Mouse (Mus musculus) kidney, adult 11 months (tissue): ENCODE data around the gene Gm853.
A peak's percentile ranks its signal among the peaks of the same experiment; 100 is the strongest.

Source experiments
- DNase-seq: peaks from one replicate; pipeline ENCODE4 v3.0.0; 2022

The Gm853 gene

DNA sequence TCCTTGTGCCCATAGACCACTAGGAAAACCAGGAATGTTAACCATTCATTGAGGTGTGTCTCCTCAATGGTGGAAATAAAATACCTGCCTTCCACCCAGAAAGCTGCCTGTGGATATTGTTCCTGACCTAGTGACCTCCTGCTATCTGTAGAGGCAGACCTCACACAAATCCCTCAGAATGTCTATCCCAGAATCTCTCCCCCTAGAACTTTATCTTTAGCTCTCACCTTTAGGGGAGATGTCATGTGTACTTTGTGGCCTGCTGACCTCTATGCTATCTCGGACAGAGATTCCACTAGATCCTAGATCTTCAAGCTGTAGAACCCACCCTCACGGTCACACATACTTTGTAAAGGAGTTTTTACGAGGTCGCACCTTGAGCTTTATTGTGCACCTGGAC is 9.0 kb downstream of the Gm853 start:
- DNase-seq = no peak

DNA sequence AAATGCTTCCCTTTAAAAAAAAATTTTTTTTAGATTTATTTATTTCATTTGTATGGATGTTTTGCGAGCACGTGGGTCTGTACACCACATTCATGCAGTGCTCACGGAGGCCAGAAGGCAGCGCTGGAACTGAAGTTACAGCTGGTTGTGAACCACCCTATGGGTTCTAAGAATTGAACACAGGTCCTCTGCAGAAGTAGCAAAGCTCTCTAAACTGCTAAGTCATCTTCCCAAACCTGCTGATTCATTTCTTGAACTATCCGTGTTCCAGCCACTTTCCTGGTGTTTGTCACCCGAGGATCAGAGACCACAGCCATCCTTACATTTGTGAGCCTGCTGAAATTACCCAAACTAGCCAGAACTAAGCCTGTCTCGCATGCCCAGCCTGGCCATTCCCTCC is 9.8 kb downstream of the Gm853 start:
- no peak for DNase-seq

DNA sequence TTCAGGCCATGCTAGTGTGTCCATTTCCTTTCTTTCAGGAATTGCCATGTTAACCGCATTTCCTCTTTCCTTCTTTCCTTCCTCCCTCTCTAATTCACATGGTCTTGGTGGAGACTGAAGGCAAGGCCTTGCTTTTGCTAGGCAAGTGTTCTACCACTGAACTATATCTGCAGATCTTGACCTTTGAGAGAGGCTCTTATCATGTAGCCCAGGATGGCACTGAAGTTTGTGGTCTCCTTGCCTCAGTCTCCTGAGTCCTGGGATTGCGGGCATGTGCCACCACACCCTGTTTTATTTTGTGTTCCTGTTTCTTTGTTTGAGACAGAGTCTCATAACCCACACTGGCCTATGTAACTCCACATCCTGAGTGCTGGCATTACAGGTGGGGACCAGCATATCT is 10.3 kb downstream of the Gm853 start:
- no peak for DNase-seq

DNA sequence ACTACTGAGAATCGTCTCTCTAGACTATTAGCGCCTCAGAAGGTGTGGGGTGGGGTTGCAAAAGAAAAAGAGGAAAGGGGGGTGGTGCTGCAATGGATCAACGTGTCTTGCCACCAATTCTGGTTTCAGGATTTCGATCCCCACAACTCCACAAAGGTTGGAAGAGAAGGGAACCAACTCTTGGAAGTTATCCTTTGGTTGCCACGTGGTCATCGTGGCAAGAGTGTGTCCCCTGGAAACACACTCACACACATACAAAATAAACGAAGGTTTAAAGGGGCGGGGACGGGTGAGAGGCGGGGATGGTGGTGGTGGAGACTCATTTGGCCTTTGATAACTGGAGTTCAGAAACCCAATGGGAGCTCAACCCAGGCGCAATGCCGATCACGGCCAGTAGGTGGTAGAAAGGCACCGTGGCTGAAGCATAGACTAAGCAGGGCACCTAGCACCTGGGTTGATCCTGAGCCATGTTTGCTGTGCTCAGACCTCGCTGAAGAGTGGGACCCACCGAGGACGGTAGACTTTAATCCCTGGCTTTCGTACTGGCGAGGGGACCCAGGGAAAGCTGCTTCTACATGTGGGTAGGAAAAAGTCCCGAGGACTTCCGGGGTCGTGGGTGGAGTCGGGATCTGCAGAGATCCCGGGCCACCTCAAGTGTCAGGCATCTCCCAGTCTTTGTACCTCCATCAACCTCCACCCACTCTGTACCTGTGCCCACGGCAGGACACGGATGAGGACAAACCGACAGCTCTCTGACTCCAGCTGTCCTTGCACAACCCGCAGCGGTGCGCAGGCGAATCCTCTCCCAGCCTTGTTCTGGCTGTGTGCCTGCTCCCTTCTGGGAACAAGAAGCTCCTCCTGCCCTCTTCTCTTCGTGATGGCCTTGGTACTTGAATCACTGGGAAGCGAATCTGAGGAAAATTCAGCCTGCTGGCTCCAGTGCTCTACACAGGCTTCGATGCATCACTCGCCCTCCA is 23.2 kb downstream of the Gm853 start:
- peak; percentile 79 for DNase-seq

DNA sequence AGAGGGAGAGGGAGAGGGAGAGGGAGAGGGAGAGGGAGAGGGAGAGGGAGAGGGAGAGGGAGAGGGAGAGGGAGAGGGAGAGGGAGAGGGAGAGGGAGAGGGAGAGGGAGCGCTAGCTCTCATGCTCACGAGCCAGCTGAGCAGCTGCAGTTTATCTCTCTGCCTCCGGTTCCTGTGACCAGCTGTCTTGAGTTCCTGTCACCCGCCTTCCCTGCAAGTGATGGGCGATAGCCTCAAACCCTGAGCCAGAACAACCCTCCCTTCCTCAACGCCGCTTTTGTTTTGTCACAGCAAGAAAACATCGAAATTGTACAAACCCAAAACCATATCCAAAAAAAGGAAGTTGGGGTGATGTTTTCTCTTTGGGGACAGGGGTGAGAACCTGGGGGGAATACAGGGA is 25.7 kb downstream of the Gm853 start:
- no peak for DNase-seq

DNA sequence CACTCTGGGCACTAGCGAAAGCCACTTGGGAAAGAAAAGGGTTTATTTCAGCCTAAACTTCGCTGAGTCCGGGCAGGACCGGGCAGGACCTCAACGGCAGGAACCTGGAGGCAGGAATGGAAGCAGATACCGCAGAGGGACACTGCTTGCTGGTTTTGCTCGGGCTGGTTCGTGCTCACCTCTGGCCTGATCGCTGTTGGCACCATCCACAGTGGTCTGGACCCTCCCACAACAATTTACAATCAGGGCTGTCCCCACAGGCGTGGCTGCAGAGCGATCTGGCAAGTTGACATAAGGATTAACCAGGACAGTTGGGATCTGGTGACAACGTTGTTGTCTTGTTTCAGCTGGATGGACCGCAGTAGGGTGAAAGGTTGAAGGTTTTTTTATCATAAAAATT is 26.3 kb downstream of the Gm853 start:
- no peak for DNase-seq

DNA sequence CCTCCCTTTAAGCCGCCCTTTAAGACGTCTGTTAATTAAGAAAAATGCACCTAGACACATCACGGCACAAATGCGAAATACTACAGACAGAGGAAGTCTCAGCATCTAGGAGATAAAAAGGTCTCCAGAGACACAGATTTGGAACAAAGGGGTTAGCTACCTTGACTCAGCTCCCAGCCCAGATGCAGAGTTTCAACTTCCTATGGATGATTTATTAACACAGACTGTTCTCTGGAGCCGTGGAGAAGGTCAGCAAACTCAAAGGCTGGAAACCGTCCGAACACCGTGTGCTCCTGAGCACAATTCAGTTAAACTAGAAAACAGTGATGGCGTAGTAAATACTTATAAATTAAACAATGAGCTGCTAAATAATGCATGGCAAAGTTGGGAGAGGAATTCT is 29.9 kb downstream of the Gm853 start:
- DNase-seq = peak; percentile 24

DNA sequence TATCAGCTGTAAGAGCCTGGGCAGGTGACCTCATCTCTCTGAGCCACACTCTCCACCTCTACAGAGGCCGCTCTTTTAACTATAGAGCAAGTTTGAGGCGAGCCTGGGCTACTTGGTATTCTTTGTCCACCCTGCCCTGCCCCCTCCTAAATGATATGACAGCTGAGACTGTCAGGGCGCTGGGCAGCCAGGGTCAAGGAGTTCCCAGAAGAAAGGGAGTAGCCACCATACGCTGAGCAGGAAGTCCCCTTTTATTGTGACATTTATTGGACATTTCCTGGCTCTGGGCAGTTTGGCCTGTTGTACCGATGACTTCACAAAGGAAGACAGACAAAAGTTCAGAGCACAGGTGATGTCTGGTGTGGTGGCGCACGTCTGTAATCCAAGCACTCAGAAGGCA is 32.6 kb downstream of the Gm853 start:
- DNase-seq = no peak

DNA sequence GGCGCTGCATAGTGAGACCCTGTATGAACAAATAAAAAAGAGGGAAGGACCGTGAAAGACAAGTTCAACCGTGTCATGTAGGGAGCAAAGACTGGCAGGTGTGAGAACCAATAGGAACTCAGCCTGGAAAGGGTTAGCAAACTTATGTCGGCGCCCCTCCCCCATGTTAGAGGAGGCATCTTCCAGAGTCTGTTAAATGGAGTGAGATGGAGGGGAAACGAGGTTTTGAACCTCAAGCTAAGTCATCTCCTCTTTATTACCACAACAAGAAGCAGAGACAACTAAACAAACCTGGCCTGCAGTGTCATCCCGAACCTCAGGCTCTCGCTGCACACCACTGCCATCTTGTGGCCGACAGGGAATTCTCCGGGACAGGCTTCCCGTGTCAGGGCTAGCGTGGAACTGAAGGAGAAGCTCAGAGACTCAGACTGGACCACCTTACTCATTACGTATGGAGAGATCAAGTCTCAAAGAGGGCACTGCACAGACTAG is 33.3 kb downstream of the Gm853 start:
- peak; percentile 65 for DNase-seq

DNA sequence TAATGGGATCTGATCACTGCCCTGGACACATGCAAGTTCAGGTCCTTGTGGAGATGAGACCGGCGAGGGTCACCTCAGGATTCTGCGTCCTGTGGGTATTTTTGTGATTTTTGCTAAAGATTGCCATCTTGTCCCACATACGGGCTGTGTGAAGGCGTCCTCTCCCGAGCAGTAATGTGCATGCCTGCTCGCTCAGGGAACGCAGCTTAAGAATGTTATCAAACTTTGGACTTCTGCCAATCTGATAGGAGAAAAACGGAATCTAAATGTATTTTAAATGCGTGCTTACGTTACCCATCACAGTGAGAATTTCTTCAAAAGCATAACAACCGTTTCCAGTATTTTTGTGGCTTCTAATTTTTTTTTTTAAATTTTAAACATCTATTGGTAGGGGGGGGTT is 35.3 kb downstream of the Gm853 start:
- DNase-seq = no peak

DNA sequence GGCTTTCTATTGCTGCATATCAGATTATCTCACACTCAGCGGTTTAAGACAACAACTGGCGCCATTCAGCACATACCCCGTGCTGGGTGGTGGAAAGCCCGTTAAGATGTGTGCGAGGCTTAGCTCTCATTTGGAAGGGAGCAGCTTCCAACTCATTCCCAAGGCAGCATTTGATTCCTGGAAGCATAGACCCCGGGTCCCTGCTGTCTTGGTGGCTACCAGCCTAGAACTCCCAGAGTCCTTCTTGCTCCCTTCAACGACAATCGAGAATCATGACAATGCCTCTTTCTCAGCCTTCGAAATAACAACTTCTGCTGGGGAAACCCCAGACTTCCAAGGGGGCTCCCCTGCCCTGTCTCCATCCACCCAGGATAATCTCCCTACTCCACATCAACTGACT is 35.8 kb downstream of the Gm853 start:
- no peak for DNase-seq

DNA sequence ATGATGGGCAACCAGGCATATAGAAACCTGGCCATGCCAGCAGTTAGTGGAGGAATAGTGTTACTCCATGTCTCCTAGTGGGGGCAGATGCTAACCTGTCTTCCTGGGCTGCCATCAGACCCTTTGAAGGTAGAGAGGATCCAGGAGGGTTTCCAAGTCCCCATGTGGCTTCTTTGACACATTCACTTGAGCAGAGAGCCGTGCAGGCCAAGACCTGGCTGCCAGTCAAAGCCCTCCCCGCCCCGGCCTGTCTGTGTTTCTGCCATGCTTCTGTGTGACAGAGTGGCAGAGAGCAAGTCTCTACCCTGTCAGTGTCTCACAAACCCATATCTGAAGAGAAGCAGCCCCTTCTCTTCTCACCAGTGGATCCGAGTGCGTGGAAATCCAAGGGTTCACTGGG is 38.3 kb downstream of the Gm853 start:
- no peak for DNase-seq

DNA sequence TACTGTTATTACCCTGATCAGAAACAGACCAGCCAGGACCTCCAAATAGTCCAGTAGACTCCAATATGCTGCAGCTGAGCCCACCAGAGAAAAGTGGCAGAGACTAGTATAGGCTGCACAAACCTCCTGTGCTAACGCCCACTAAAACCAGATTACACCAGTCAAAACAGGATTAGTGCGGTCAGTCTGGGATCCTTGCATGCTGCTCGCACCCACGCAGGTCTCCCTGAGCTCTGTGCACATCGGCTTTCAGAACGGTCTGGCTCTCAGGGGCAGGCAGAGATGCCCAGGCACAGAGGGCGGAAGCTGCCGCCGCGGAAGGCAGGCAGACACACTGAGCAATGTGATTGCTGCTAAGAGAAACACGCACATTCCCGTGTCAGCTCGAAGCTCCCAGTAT is 39.2 kb downstream of the Gm853 start:
- peak; percentile 4 for DNase-seq

DNA sequence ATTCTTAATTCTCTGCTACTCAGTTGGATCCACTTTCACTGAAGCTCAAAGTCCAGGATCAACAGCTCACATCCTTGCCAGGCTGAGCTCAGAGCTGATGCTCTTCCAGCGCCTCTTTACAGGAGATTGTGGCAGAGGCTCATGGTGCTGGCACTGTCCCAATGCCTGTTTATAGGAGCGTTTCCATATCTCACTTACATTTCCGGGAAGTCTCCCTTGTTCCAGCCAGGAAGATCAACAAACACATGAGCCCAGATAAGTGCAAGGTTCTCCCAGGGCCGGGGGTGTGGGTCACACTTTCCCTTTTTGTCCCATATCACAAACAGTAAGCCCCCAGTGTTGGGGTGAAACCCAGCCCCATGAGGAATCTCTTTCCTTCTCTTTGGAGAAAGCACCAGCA is 40.3 kb downstream of the Gm853 start:
- DNase-seq = peak; percentile 29

DNA sequence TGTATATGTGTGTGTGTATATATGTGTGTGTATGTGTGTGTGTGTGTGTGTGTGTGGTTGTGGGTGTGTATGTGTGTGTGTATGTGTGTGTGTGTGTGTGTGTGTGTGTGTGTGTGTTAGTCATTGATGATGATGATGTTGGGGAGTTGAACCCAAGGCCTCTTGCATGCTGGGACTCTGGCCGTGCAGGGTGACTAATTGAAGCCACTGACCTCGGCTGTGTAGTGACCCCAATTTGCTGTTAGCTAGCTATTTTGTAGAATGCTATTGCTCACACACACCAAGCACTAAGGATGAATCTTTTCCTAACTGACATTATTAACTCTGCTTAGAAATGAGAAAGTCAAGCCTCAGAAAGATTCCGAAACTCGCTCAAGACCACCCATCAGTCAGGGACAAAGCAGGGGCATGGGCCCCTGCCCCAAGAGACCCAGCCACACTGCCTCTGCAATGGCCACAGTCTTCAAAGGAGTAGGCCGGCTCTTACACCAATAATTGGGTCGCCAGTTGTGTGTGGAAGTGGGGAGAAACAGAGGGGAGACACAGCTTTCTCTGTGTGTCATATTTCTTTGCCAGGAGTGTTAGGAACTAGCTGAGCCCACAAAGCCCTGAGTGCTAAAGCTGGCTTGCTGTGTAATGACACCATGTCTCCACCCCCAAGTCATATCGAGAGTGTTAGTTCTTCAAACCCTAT is 41.1 kb downstream of the Gm853 start:
- peak; percentile 1 for DNase-seq

DNA sequence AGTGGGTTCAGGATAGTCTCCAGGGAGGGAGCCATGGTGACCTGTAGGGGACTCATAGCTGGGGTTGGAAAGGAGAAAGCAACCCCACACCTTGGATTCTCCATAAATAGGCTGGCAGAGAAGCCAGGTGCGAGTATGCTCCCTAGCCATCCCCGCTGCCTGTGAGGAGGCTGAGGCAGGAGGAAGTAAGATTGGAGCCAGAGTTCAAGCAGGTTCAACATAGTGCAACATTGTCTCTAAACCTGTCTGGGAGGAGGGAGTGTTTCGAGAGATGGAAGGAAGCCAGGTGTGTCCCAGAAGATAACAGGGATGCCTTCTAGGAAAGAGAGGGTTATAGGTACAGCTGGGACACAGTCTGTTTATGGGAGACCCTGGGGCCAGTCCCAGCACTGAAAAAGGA is 42.3 kb downstream of the Gm853 start:
- DNase-seq = peak; percentile 1

DNA sequence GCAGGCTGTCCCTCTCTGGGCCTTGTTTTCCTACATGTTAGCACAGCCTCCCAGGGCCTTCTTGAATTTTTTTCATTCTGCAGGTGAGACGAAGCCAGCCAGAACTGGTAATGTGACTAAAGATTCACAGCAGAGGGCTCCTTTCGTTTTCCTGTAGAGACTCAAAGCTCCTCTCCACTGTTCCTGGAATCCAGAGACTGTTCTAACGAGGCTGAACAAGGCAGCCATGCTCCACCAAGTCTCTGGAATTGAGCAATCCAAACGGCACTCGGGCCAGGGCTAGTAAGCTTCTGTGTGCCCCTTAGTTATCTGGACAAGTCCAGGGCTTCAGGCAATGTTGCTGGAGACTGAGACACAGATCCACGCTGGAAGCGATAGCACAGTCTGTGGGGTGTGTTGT is 44.7 kb downstream of the Gm853 start:
- DNase-seq = peak; percentile 32

DNA sequence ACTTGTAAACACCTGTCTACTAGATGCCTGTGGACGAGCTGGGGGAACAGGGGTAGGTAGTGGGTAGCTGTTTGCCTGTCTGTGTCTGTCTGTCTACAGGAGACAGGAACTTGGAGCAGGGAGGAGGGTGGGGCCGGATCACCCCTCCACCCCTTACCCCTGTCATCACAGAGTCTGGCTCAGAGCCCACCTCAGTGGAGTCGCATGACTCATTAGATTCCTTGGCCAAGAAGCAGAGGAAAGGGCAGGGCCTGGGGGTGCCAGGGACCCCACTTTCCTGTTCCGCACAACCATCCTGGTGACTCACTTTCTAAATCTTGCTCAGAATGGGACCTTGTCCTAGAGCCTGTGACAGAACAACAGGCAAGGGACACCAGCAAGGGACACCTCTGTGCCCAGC is 45.1 kb downstream of the Gm853 start:
- peak; percentile 72 for DNase-seq

DNA sequence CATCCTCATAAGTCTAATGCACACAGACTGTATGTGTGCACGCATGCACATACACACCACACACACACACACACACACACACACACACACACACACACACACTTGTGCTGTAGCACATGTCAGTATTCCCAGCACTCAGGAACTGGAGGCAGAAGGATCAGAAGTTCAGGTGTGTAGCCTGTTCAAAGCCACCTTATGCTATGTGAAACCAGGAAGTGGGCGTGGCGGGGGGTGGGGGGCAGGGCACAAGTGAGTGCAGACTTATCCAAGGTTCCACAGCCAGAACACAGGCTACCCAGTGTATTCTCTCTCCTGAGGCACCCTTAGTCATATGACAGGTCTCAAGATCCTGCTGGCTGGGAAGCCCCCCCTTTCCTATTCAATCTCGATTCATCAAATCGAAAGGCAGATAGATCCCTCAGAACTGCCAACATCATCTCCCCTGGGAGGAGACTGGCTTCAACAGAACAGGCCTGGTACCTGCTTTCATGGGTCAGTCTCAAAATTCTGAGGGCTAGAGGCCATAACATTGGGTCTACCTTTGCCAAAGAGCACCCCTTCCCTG is 46.0 kb downstream of the Gm853 start:
- DNase-seq = no peak

DNA sequence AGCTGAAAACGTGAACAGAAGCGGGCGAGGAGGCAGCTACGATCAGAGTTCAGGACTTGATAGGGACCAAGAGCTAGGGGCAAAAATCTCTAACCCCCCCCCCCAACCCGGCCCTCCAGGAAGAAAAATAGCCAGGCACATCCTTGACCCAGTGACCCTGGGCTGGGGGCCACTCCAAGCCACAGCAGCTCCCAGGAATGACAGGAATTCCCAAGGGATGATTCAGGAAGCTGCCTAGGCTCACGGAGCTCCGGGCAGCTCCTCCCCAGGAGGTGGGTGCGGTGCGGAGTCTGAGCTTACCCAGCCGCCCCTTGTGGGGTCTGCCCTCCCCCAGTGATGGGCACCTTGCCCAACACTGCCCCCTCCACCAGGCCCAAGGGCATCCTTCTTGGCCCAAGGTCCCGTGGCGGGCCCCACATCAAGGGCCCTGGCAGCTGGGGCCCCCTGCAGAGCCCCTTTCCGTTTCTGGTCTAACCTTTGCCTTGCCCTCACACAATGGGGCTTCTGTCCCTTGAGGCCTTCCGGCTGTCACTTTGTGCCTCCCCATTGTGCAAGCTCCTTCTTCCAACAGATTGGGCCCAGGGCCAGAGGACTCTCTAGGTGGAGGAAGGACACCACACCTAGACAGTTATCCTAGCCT is 47.0 kb downstream of the Gm853 start, which contains the start of gene Tinagl1:
Tinagl1 (minus strand) TSS at position 51 of the 640 bp plus-strand sequence.
- peak; percentile 75 for DNase-seq

DNA sequence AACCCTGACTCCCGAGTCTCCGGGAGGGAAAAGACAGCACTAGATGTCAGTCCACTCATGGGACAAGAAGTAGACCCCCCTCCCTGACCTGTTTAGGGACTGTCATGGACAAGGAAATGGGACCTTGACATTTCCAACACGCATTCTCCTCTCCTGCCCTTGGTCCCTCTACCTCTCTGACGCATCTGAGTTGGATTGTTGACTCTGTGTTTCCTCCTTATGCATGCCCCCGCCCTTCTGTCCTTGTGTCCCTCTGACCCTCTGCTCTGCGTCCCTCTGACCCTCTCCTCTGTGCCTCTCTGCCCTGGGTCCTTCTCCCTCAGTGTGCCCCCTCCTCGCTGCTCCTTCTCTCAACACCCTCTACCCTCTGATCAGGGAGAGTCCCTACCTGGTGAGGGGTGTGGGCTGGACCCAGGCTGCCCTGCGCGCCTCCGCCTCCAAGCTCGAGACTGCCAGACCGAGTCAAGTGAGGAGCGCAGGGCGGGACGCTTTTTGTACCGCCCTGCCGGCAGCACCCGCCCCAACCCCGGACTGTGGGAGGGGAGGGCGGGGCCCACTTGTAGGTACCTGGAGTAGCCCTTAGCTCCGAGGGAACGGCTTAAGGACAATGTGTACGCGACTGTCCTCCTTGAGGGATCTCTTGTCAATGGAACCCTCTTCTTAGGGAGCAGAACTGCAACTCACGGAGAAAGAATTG is 47.7 kb downstream of the Gm853 start:
- peak; percentile 90 for DNase-seq

DNA sequence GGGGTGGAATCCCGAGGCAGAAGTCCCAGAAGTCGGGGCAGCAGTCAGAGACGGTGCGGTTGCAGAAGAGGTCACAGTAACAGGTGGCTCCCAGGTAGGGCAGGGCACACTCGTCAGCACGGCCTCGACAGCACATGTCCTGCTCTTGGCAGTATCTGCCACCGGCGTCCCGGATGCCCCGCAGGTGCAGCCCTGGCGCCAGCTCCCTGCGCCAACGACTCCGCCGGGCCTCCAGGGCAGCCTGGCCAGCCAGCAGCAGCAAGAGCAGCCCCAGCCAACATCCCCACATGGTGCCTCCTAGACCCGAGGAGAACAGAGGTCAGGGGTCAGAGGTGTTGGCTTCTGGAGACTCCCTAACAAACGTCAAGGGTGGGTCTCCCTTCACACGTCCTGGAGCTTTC is 48.3 kb downstream of the Gm853 start:
- peak; percentile 49 for DNase-seq
